20 mouse cellular contexts compared by ENCODE assay signal in the genomic region with DNA sequence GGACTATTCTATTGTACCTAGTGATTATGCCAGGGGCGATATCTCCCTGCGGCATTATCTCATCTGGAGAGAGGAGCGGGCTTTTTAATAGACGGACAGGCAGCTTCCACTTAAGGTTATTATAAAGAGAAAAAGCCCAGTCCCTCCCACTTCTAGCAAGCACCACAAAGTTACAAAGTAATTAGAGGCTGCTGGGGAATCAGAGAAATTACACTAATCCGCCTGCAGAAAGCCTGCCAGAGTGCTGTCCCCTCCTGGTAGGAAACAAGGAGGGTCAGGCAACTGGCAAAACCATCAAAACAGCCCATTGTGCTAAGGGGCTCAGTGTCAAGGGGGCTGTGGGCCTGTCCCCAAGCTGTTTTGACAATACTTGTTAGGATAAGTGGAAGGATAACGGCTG.
A peak's percentile ranks its signal among the peaks of the same experiment; 100 is the strongest.
DNase-seq lines count a peak whose midpoint lies in the region; ATAC-seq and TF ChIP-seq lines count a peak whose summit lies in the region.
"Had no signal": no experiment of that assay in that cellular context is flagged by ENCODE, and none has a peak within 500 bp of the region (broad histone marks: within the 10 kb centered on the region; RNA-seq: fewer than 3 reads in every experiment).

No protein-coding gene starts in this region.

- no peaks in the 10 kb centered on the region for H3K36me3 ChIP-seq in midbrain, embryonic 14.5 days (ENCODE audit: control insufficient read depth, insufficient read depth, low read length)
- no peaks in the 10 kb centered on the region for H3K36me3 ChIP-seq in midbrain, embryonic 10.5 days
- H3K36me3 ChIP-seq in forebrain, embryonic 12.5 days (replicated peaks): no peaks in the 10 kb centered on the region
- H3K36me3 ChIP-seq in forebrain, embryonic 16.5 days (ENCODE audit: control insufficient read depth, insufficient read depth): no peaks in the 10 kb centered on the region
- H3K36me3 ChIP-seq in thymus, adult 2 months (ENCODE audit: control insufficient read depth, insufficient read depth, low read length): no peaks in the 10 kb centered on the region
- H3K36me3 ChIP-seq: embryonic facial prominence, embryonic 15.5 days; heart, embryonic 12.5 days; hindbrain, embryonic 10.5 days; intestine, embryonic 15.5 days had no signal

- no peak for TF ChIP-seq CTCF in thymus, adult 2 months (IDR thresholded peaks at IDR 0.05; ENCODE audit: borderline replicate concordance, control insufficient read depth, extremely low read depth, insufficient read depth, low read length, poor library complexity)

- intact Hi-C loops in gastrocnemius, postnatal 14 days (cut with DNase I; ENCODE audit: low total_unique reads): no loop called here

- no peak overlapping the region for H3K4me3 ChIP-seq in midbrain, embryonic 14.5 days (replicated peaks; ENCODE audit: low read depth, low read length)
- no peak overlapping the region for H3K4me3 ChIP-seq in midbrain, embryonic 10.5 days
- no peak overlapping the region for H3K4me3 ChIP-seq in forebrain, embryonic 12.5 days (replicated peaks)
- H3K4me3 ChIP-seq in forebrain, embryonic 16.5 days (replicated peaks; ENCODE audit: low read length): no peak overlapping the region
- no peak overlapping the region for H3K4me3 ChIP-seq in thymus, adult 2 months (ENCODE audit: control insufficient read depth, insufficient read depth, low read length)
- H3K4me3 ChIP-seq: embryonic facial prominence, embryonic 15.5 days; erythroblast, embryonic 14.5 days; heart, embryonic 12.5 days; hindbrain, embryonic 10.5 days; intestine, embryonic 15.5 days had no signal

- H3K9ac ChIP-seq in midbrain, embryonic 14.5 days (replicated peaks; ENCODE audit: low read length): no peak overlapping the region
- H3K9ac ChIP-seq in forebrain, embryonic 12.5 days: no peak overlapping the region
- no peak overlapping the region for H3K9ac ChIP-seq in forebrain, embryonic 16.5 days (replicated peaks; ENCODE audit: low read depth, low read length)
- H3K9ac ChIP-seq: embryonic facial prominence, embryonic 15.5 days; heart, embryonic 12.5 days; hindbrain, embryonic 14.5 days; intestine, embryonic 15.5 days had no signal

- H3K9me3 ChIP-seq in midbrain, embryonic 14.5 days (ENCODE audit: control insufficient read depth, low read length): no peaks in the 10 kb centered on the region
- H3K9me3 ChIP-seq in midbrain, embryonic 10.5 days (replicated peaks): no peaks in the 10 kb centered on the region
- H3K9me3 ChIP-seq in forebrain, embryonic 12.5 days: no peaks in the 10 kb centered on the region
- H3K9me3 ChIP-seq in forebrain, embryonic 16.5 days (ENCODE audit: control insufficient read depth, low read length): no peaks in the 10 kb centered on the region
- H3K9me3 ChIP-seq: embryonic facial prominence, embryonic 15.5 days; heart, embryonic 12.5 days; hindbrain, embryonic 10.5 days; intestine, embryonic 15.5 days had no signal

- TF ChIP-seq POLR2A in thymus, adult 2 months (IDR thresholded peaks at IDR 0.05; ENCODE audit: control insufficient read depth, extremely low read depth, insufficient read depth, low read length, poor library complexity): no peak

- 14% methylated on average over 6 of the region's 6 CpGs for WGBS in midbrain, embryonic 14.5 days
- WGBS in midbrain, embryonic 10.5 days: 36% methylated on average over 6 of the region's 6 CpGs
- 4% methylated on average over 6 of the region's 6 CpGs for WGBS in forebrain, embryonic 12.5 days
- 2% methylated on average over 6 of the region's 6 CpGs for WGBS in forebrain, embryonic 16.5 days
- WGBS in thymus, adult 2 months: 91% methylated on average over 6 of the region's 6 CpGs

- ATAC-seq in midbrain, embryonic 14.5 days (ENCODE audit: low FRiP score, low TSS enrichment): no peak
- ATAC-seq in forebrain, embryonic 12.5 days (ENCODE audit: low FRiP score): peak; percentile 24; the same call in 1 of the 2 replicates
- peak; percentile 49; the same call in 1 of the 2 replicates for ATAC-seq in forebrain, embryonic 16.5 days
- ATAC-seq: intestine, embryonic 15.5 days had no signal

- H3K27ac ChIP-seq in midbrain, embryonic 14.5 days (replicated peaks; ENCODE audit: low read depth, low read length): no peak overlapping the region
- no peak overlapping the region for H3K27ac ChIP-seq in midbrain, embryonic 10.5 days (replicated peaks)
- H3K27ac ChIP-seq in forebrain, embryonic 12.5 days: 0 out of 2 replicates have a peak overlapping the region, but pooled peaks have one; percentile 1
- H3K27ac ChIP-seq in forebrain, embryonic 16.5 days (ENCODE audit: low read length): no peak overlapping the region
- no peak overlapping the region for H3K27ac ChIP-seq in thymus, adult 2 months (ENCODE audit: control insufficient read depth, insufficient read depth, low read length)
- H3K27ac ChIP-seq: embryonic facial prominence, embryonic 15.5 days; hindbrain, embryonic 10.5 days; hindbrain, embryonic 14.5 days; intestine, embryonic 15.5 days had no signal

- peak; percentile 41 for DNase-seq in midbrain, embryonic 14.5 days
- DNase-seq in midbrain, embryonic 10.5 days (ENCODE audit: low spot score): no peak
- DNase-seq in MN1 (ENCODE audit: low spot score): no peak
- DNase-seq in gastrocnemius, postnatal 14 days: no peak
- DNase-seq in thymus, adult 2 months: no peak
- DNase-seq: adrenal gland, adult 8-10 months; adrenal gland, postnatal 36 days; cerebellum, adult 11 months; cerebellum, adult 8-10 months; cerebellum, postnatal 25 days; gastrocnemius, postnatal 25 days; kidney, adult 18-20 months had no signal

- H3K27me3 ChIP-seq in midbrain, embryonic 14.5 days (ENCODE audit: control insufficient read depth, insufficient read depth, low read length): no peaks in the 10 kb centered on the region
- H3K27me3 ChIP-seq in midbrain, embryonic 10.5 days (ENCODE audit: low read depth, poor library complexity, severe bottlenecking): peaks cover 76% of the 10 kb centered on the region
- H3K27me3 ChIP-seq in forebrain, embryonic 12.5 days: peaks cover 94% of the 10 kb centered on the region
- peaks cover 27% of the 10 kb centered on the region for H3K27me3 ChIP-seq in forebrain, embryonic 16.5 days (replicated peaks; ENCODE audit: control insufficient read depth, insufficient read depth, low read length)
- H3K27me3 ChIP-seq in thymus, adult 2 months (ENCODE audit: control insufficient read depth, insufficient read depth, low read length): no peaks in the 10 kb centered on the region
- H3K27me3 ChIP-seq: embryonic facial prominence, embryonic 15.5 days; intestine, embryonic 15.5 days had no signal

- no peak overlapping the region for H3K4me2 ChIP-seq in midbrain, embryonic 14.5 days (ENCODE audit: low read length)
- no peak overlapping the region for H3K4me2 ChIP-seq in forebrain, embryonic 12.5 days
- H3K4me2 ChIP-seq in forebrain, embryonic 16.5 days (ENCODE audit: low read length): no peak overlapping the region
- H3K4me2 ChIP-seq: embryonic facial prominence, embryonic 15.5 days; heart, embryonic 12.5 days; hindbrain, embryonic 14.5 days; intestine, embryonic 15.5 days had no signal

- H3K4me1 ChIP-seq in midbrain, embryonic 14.5 days (ENCODE audit: control insufficient read depth, insufficient read depth, low read length): 0 out of 2 replicates have a peak, but pooled peaks cover 7% of the 10 kb centered on the region
- H3K4me1 ChIP-seq in midbrain, embryonic 10.5 days: peaks cover 22% of the 10 kb centered on the region
- peaks cover 21% of the 10 kb centered on the region for H3K4me1 ChIP-seq in forebrain, embryonic 12.5 days
- H3K4me1 ChIP-seq in forebrain, embryonic 16.5 days (replicated peaks; ENCODE audit: control insufficient read depth, insufficient read depth, low read length): peaks cover 12% of the 10 kb centered on the region
- no peaks in the 10 kb centered on the region for H3K4me1 ChIP-seq in thymus, adult 2 months (replicated peaks; ENCODE audit: control insufficient read depth, insufficient read depth, low read length)
- H3K4me1 ChIP-seq: embryonic facial prominence, embryonic 15.5 days; heart, embryonic 12.5 days; intestine, embryonic 15.5 days had no signal
